Mouse (Mus musculus): Measurements from ENCODE around the gene Cpsf4. TPM values are rescaled to one million over a fixed set of nuclear protein-coding genes. Genes with fewer than 3 reads are reported as not detected.

The Cpsf4 gene
- polyA plus RNA-seq, 1 experiment = 23.2 TPM

DNA sequence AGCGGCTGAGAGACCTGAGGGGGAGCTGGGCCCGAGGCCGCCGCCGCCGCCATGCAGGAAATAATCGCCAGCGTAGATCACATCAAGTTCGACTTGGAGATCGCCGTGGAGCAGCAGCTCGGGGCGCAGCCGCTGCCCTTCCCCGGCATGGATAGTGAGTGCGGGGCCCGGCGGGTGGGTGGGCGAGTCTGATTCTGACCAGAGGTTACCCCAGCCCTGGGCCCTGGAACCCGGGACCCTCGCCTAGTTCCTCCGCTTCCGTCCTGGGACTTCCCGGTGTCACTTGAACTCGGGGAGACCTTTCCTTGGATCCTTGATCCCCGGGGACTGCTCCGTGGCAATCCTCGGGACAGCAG lies 271 bp downstream of the Cpsf4 start:
- TF ChIP-seq POLR2A (IDR thresholded peaks at IDR 0.05; ENCODE audit: low read depth, low read length) = no peak
- Histone ChIP-seq H3K27me3 (ENCODE audit: control insufficient read depth, insufficient read depth, low read length) (no peaks in the 10 kb centered on the region), H3K27ac (ENCODE audit: insufficient read depth, low read depth, low read length) (0 out of 2 replicates have a peak overlapping the region, but pooled peaks have one; percentile 15), H3K4me3 (ENCODE audit: low read depth, low read length) (peak overlapping the region; percentile 91), H3K36me3 (ENCODE audit: control insufficient read depth, insufficient read depth, low read length) (peaks cover 22% of the 10 kb centered on the region), H3K4me1 (ENCODE audit: control insufficient read depth, insufficient read depth, insufficient read length, low read length) (peaks cover 3% of the 10 kb centered on the region; the same call in 1 of the 2 replicates)
- WGBS = under 1% methylated on average over 28 of the region's 28 CpGs

DNA sequence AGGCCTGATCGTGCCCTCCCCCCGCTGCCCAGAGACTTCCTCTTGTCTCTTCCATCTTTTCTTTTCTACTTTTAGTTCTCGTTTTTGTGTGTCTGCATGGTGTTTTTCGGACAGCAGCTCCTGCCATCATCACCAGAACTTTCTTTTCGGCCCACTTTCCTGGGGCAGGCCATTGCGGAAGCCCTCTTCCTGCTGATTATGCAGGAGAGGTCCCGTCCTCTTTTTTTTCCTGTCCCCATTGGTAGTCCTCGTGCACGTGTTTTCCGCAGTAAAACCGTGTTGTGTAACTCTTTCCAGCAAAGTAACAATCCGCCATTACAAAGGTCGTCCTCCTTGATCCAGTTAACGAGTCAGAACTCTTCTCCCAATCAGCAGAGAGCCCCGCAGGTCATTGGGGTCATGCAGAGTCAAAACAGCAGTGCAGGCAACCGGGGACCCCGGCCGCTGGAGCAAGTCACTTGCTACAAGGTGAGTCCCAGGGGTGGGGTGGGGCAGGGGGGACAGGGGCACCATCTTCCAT lies 11.5 kb downstream of the Cpsf4 start:
- H3K36me3 ChIP-seq (ENCODE audit: control insufficient read depth, insufficient read depth, low read length) = peaks cover 71% of the 10 kb centered on the region

GRCm38 (mm10) chr5:145185244-145185643 lies 18.2 kb downstream of the Cpsf4 start:
- Histone ChIP-seq H3K36me3 (ENCODE audit: control insufficient read depth, insufficient read depth, low read length) (peaks cover 64% of the 10 kb centered on the region), H3K4me1 (ENCODE audit: control insufficient read depth, insufficient read depth, insufficient read length, low read length) (peaks cover 2% of the 10 kb centered on the region; the same call in 1 of the 2 replicates), H3K27ac (ENCODE audit: insufficient read depth, low read depth, low read length) (no peak overlapping the region), H3K4me3 (ENCODE audit: low read depth, low read length) (no peak overlapping the region), H3K27me3 (ENCODE audit: control insufficient read depth, insufficient read depth, low read length) (no peaks in the 10 kb centered on the region)
- 89% methylated on average over 2 of the region's 2 CpGs for WGBS
- no peak for TF ChIP-seq CTCF (IDR thresholded peaks at IDR 0.05; ENCODE audit: extremely low read depth, insufficient read length, insufficient replicate concordance, low read depth, low read length)
- no peak for TF ChIP-seq POLR2A (IDR thresholded peaks at IDR 0.05; ENCODE audit: low read depth, low read length)

More for the DNA sequence above, 11.5 kb downstream of the Cpsf4 start:
- no peaks in the 10 kb centered on the region for H3K4me1 ChIP-seq (ENCODE audit: control insufficient read depth, insufficient read depth, insufficient read length, low read length)
- H3K27me3 ChIP-seq (ENCODE audit: control insufficient read depth, insufficient read depth, low read length) = no peaks in the 10 kb centered on the region
- no peak overlapping the region for H3K27ac ChIP-seq (ENCODE audit: insufficient read depth, low read depth, low read length)
- no peak overlapping the region for H3K4me3 ChIP-seq (ENCODE audit: low read depth, low read length)
- TF ChIP-seq CTCF (IDR thresholded peaks at IDR 0.05; ENCODE audit: extremely low read depth, insufficient read length, insufficient replicate concordance, low read depth, low read length) (no peak), POLR2A (IDR thresholded peaks at IDR 0.05; ENCODE audit: low read depth, low read length) (no peak)
- WGBS = 79% methylated on average over 18 of the region's 18 CpGs

DNA sequence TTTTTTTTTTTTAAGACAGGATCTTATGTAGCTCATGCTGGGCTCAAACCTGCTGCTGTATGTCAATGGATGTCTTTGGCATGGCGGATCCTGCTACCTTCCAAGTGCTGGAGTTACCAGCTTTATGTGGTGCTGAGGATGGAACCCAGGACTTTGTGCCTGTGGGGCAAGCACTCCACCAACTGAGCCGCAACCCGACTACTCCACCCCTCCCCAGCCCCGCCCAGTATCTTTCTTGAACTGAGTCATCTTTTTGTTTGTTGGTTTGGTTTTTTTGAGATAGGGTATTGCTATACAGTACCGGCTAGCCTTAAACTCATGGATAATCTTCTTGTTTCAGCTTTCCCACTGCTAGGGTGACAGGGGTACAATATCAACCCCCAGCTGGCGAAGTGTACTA lies 22.4 kb downstream of the Cpsf4 start:
- H3K27me3 ChIP-seq (ENCODE audit: control insufficient read depth, insufficient read depth, low read length) = no peaks in the 10 kb centered on the region
- TF ChIP-seq CTCF (IDR thresholded peaks at IDR 0.05; ENCODE audit: extremely low read depth, insufficient read length, insufficient replicate concordance, low read depth, low read length) (no peak), POLR2A (IDR thresholded peaks at IDR 0.05; ENCODE audit: low read depth, low read length) (no peak)
- H3K27ac ChIP-seq (ENCODE audit: insufficient read depth, low read depth, low read length) = no peak overlapping the region
- peaks cover 6% of the 10 kb centered on the region; the same call in 1 of the 2 replicates for H3K4me1 ChIP-seq (ENCODE audit: control insufficient read depth, insufficient read depth, insufficient read length, low read length)
- H3K36me3 ChIP-seq (ENCODE audit: control insufficient read depth, insufficient read depth, low read length) = peaks cover 32% of the 10 kb centered on the region
- WGBS = 67% methylated on average over 6 of the region's 6 CpGs
- H3K4me3 ChIP-seq (ENCODE audit: low read depth, low read length) = no peak overlapping the region

DNA sequence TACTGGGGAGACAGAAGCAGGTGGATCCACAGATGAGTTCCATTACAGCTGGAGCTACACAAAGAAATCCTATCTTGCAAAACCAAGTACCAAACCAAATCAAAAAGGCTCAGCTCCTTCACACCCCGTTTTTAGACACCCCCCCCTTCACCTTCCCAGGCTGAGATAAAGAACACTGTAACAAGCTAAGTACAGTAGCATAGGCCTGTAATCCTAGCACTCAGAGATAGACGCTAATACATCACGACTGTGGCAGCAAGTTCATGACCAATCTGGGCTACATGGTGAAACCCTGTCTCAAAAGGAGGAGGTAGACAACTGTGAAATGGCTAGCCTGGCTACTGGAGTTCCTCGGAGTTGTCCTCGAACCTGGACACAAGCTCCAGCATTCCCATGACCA lies 23.4 kb downstream of the Cpsf4 start:
- TF ChIP-seq POLR2A (IDR thresholded peaks at IDR 0.05; ENCODE audit: low read depth, low read length) = no peak
- no peak for TF ChIP-seq CTCF (IDR thresholded peaks at IDR 0.05; ENCODE audit: extremely low read depth, insufficient read length, insufficient replicate concordance, low read depth, low read length)
- H3K36me3 ChIP-seq (ENCODE audit: control insufficient read depth, insufficient read depth, low read length) = peaks cover 33% of the 10 kb centered on the region
- 10% methylated on average over 5 of the region's 5 CpGs for WGBS
- H3K4me1 ChIP-seq (ENCODE audit: control insufficient read depth, insufficient read depth, insufficient read length, low read length) = peaks cover 6% of the 10 kb centered on the region; the same call in 1 of the 2 replicates
- H3K27ac ChIP-seq (ENCODE audit: insufficient read depth, low read depth, low read length) = peak overlapping the region; percentile 84; the same call in 1 of the 2 replicates
- no peaks in the 10 kb centered on the region for H3K27me3 ChIP-seq (ENCODE audit: control insufficient read depth, insufficient read depth, low read length)
- peak overlapping the region; percentile 87 for H3K4me3 ChIP-seq (ENCODE audit: low read depth, low read length)

- Histone ChIP-seq H3K27ac (ENCODE audit: insufficient read depth, low read depth, low read length) (peak overlapping the region; percentile 85), H3K36me3 (ENCODE audit: control insufficient read depth, insufficient read depth, low read length) (peaks cover 35% of the 10 kb centered on the region), H3K4me1 (ENCODE audit: control insufficient read depth, insufficient read depth, insufficient read length, low read length) (peaks cover 5% of the 10 kb centered on the region; the same call in 1 of the 2 replicates), H3K27me3 (ENCODE audit: control insufficient read depth, insufficient read depth, low read length) (no peaks in the 10 kb centered on the region), H3K4me3 (ENCODE audit: low read depth, low read length) (peak overlapping the region; percentile 87)
- peak; percentile 84 for TF ChIP-seq POLR2A (IDR thresholded peaks at IDR 0.05; ENCODE audit: low read depth, low read length)
- TF ChIP-seq CTCF (IDR thresholded peaks at IDR 0.05; ENCODE audit: extremely low read depth, insufficient read length, insufficient replicate concordance, low read depth, low read length) = peak; percentile 3; the same call in 1 of the 2 replicates
- WGBS = under 1% methylated on average over 41 of the region's 41 CpGs
These were observed 24.1 kb downstream of the Cpsf4 start for GRCm38 (mm10) chr5:145190875-145191798.

- TF ChIP-seq CTCF (IDR thresholded peaks at IDR 0.05; ENCODE audit: extremely low read depth, insufficient read length, insufficient replicate concordance, low read depth, low read length) = no peak
- no peak for TF ChIP-seq POLR2A (IDR thresholded peaks at IDR 0.05; ENCODE audit: low read depth, low read length)
- Histone ChIP-seq H3K27me3 (ENCODE audit: control insufficient read depth, insufficient read depth, low read length) (no peaks in the 10 kb centered on the region), H3K4me3 (ENCODE audit: low read depth, low read length) (peak within 1 kb of the TSS; percentile 87), H3K36me3 (ENCODE audit: control insufficient read depth, insufficient read depth, low read length) (peaks cover 29% of the 10 kb centered on the region), H3K27ac (ENCODE audit: insufficient read depth, low read depth, low read length) (peak within 1 kb of the TSS; percentile 85), H3K4me1 (ENCODE audit: control insufficient read depth, insufficient read depth, insufficient read length, low read length) (peaks cover 5% of the 10 kb centered on the region; the same call in 1 of the 2 replicates)
- WGBS = 82% methylated on average over 2 of the region's 2 CpGs
These were observed 24.9 kb downstream of the Cpsf4 start, which contains the start of gene Atp5j2 for GRCm38 (mm10) chr5:145191962-145192361. Atp5j2 (minus strand) TSS chr5:145192062.
